Mouse (Mus musculus): ENCODE measurements around the gene Lst1. TPM values are rescaled to one million over a fixed set of nuclear protein-coding genes. Genes with fewer than 3 reads are reported as not detected.

Gene Lst1
- total and polyA plus RNA-seq, 3 experiments, result 2.9 to 8.5 (median 8.4) TPM

GRCm38 (mm10) chr17:35220156-35220952 is 32.1 kb upstream of the Lst1 start, which contains the start of gene Gm16181:
Gene Gm16181, plus strand, starts transcription at chr17:35220834.
- no peak for TF ChIP-seq RAD21 (IDR thresholded peaks at IDR 0.05; ENCODE audit: low read depth, low read length)
- TF ChIP-seq EP300 (IDR thresholded peaks at IDR 0.05; ENCODE audit: low read length), result peak; percentile 42; the same call in 1 of the 2 replicates
- no peak for TF ChIP-seq ELF1 (IDR thresholded peaks at IDR 0.05; ENCODE audit: low read depth, low read length)
- TF ChIP-seq UBTF (IDR thresholded peaks at IDR 0.05; ENCODE audit: low read depth, low read length), result no peak
- TF ChIP-seq MAFK (IDR thresholded peaks at IDR 0.05; ENCODE audit: insufficient replicate concordance, low read length), result no peak
- no peak for TF ChIP-seq ETS1 (conservative IDR thresholded peaks at IDR 0.05; ENCODE audit: low read depth, low read length)
- no peak for TF ChIP-seq SIN3A (IDR thresholded peaks at IDR 0.05; ENCODE audit: low read length)
- peak; percentile 25; the same call in 1 of the 2 replicates for TF ChIP-seq CHD2 (IDR thresholded peaks at IDR 0.05; ENCODE audit: low read length)
- TF ChIP-seq NELFE (IDR thresholded peaks at IDR 0.05; ENCODE audit: low read depth, low read length), result no peak
- no peak for TF ChIP-seq E2F4 (IDR thresholded peaks at IDR 0.05; ENCODE audit: insufficient replicate concordance, low read depth, low read length)
- TF ChIP-seq KAT2A (IDR thresholded peaks at IDR 0.05; ENCODE audit: insufficient replicate concordance, low read length), result no peak
- peak within 1 kb of the TSS; percentile 43 for H3K4me2 ChIP-seq (ENCODE audit: insufficient read depth, low read depth, poor library complexity, severe bottlenecking)
- H3K36me3 ChIP-seq (replicated peaks in 1 of 2; ENCODE audit: control insufficient read depth in 1 of 2, insufficient read depth in 1 of 2, low read length in 1 of 2), result peaks cover 29 to 42% of the 10 kb centered on the region in 2 experiments
- DNase-seq (ENCODE audit: extremely low read depth), result no peak
- peak within 1 kb of the TSS; percentile 92 for H3K27ac ChIP-seq (ENCODE audit: insufficient read depth, low read depth)
- H3K27me3 ChIP-seq (replicated peaks), result no peaks in the 10 kb centered on the region
- dilution Hi-C loops (cut with MboI; ENCODE audit: extremely low pct_ligation_motif_present, extremely low pct_unique_long_range_greater_than_20kb, low sequenced_read_pairs) (no loop called here), in situ Hi-C loops (cut with MboI; ENCODE audit: low pct_ligation_motif_present, low pct_unique_long_range_greater_than_20kb, low sequenced_read_pairs) (no loop called here)
- H3K4me3 ChIP-seq (replicated peaks in 1 of 3; ENCODE audit: low read depth in 2 of 3, low read length in 2 of 3, poor library complexity in 1 of 3), result no peak within 1 kb of the TSS
- no peak within 1 kb of the TSS for H3K9ac ChIP-seq (ENCODE audit: insufficient read depth, low read depth)
- H3K79me2 ChIP-seq (replicated peaks; ENCODE audit: control insufficient read depth, extremely low read depth, insufficient read depth, poor library complexity, severe bottlenecking), result no peaks in the 10 kb centered on the region; the same call in none of the 2 replicates
- H3K4me1 ChIP-seq (ENCODE audit: control insufficient read depth in 1 of 2, insufficient read depth in 2 of 2), result peaks cover 27 to 74% of the 10 kb centered on the region in 2 experiments
- H3K9me3 ChIP-seq (replicated peaks; ENCODE audit: low read length), result no peaks in the 10 kb centered on the region

DNA sequence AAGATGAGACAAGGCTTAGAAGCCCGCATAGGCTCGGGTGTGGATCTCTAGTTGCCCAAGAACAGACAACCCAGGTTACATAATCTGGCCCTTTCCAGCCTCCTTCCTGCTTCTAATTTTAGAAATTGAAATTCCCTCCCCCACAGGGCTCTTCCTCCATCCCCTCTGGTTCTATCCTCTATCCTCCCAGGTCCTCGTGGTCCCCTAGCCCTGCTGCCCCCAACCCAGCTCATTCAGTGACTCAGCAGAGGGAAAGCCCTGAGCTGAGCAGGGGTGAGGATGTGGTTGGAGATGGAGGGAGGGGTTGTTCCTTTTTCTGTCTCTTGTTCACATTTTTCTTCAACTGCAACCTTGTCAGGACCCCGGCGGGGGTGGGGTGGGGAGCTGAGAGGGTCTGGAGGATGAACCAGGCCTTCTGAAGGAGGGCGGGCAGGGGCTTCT is 31.4 kb upstream of the Lst1 start:
- Histone ChIP-seq H3K36me3 (replicated peaks in 1 of 2; ENCODE audit: control insufficient read depth in 1 of 2, insufficient read depth in 1 of 2, low read length in 1 of 2) (peaks cover 25 to 36% of the 10 kb centered on the region in 2 experiments), H3K9me3 (replicated peaks; ENCODE audit: low read length) (no peaks in the 10 kb centered on the region), H3K79me2 (replicated peaks; ENCODE audit: control insufficient read depth, extremely low read depth, insufficient read depth, poor library complexity, severe bottlenecking) (no peaks in the 10 kb centered on the region), H3K4me2 (ENCODE audit: insufficient read depth, low read depth, poor library complexity, severe bottlenecking) (peak overlapping the region; percentile 87), H3K9ac (ENCODE audit: insufficient read depth, low read depth) (peak overlapping the region; percentile 41; the same call in 1 of the 2 replicates), H3K27me3 (replicated peaks) (no peaks in the 10 kb centered on the region), H3K4me3 (replicated peaks in 1 of 3; ENCODE audit: low read depth in 2 of 3, low read length in 2 of 3, poor library complexity in 1 of 3) (no peak overlapping the region), H3K4me1 (ENCODE audit: control insufficient read depth in 1 of 2, insufficient read depth in 2 of 2) (peaks cover 30 to 75% of the 10 kb centered on the region in 2 experiments), H3K27ac (ENCODE audit: insufficient read depth, low read depth) (peak overlapping the region; percentile 92)
- peak; percentile 76 for DNase-seq (ENCODE audit: extremely low read depth)
- dilution Hi-C loops (cut with MboI; ENCODE audit: extremely low pct_ligation_motif_present, extremely low pct_unique_long_range_greater_than_20kb, low sequenced_read_pairs) (no loop called here), in situ Hi-C loops (cut with MboI; ENCODE audit: low pct_ligation_motif_present, low pct_unique_long_range_greater_than_20kb, low sequenced_read_pairs) (no loop called here)
- no peak for TF ChIP-seq NRF1 (IDR thresholded peaks at IDR 0.05; ENCODE audit: low read depth, low read length)
- no peak for TF ChIP-seq ZKSCAN1 (IDR thresholded peaks at IDR 0.05; ENCODE audit: borderline replicate concordance, low read depth, low read length)
- TF ChIP-seq ELF1 (IDR thresholded peaks at IDR 0.05; ENCODE audit: low read depth, low read length), result no peak
- TF ChIP-seq E2F4 (IDR thresholded peaks at IDR 0.05; ENCODE audit: insufficient replicate concordance, low read depth, low read length), result no peak
- no peak for TF ChIP-seq RCOR1 (conservative IDR thresholded peaks at IDR 0.05; ENCODE audit: low read depth, low read length)
- no peak for TF ChIP-seq MYC (IDR thresholded peaks at IDR 0.05; ENCODE audit: low read depth, low read length)
- TF ChIP-seq ZMIZ1 (IDR thresholded peaks at IDR 0.05; ENCODE audit: low read depth, low read length), result no peak
- no peak for TF ChIP-seq RAD21 (IDR thresholded peaks at IDR 0.05; ENCODE audit: low read depth, low read length)
- TF ChIP-seq USF1 (IDR thresholded peaks at IDR 0.05; ENCODE audit: low read depth, low read length), result no peak
- TF ChIP-seq CTCF (conservative IDR thresholded peaks at IDR 0.05 in 1 of 2, IDR thresholded peaks at IDR 0.05 in 1 of 2; ENCODE audit: low read depth in 2 of 2, low read length in 2 of 2), result no peak
- no peak for TF ChIP-seq POLR2AphosphoS2 (IDR thresholded peaks at IDR 0.05; ENCODE audit: low read depth, low read length)
- TF ChIP-seq MAFK (IDR thresholded peaks at IDR 0.05; ENCODE audit: insufficient replicate concordance, low read length), result peak; percentile 46; the same call in 1 of the 2 replicates
- TF ChIP-seq MXI1 (IDR thresholded peaks at IDR 0.05; ENCODE audit: low read depth, low read length), result no peak
- peak; percentile 44; the same call in 1 of the 2 replicates for TF ChIP-seq TCF12 (IDR thresholded peaks at IDR 0.05; ENCODE audit: low read depth, low read length)
- peak; percentile 62 for TF ChIP-seq ETS1 (conservative IDR thresholded peaks at IDR 0.05; ENCODE audit: low read depth, low read length)
- TF ChIP-seq SMC3 (IDR thresholded peaks at IDR 0.05; ENCODE audit: low read depth, low read length), result no peak
- TF ChIP-seq MAZ (IDR thresholded peaks at IDR 0.05; ENCODE audit: low read depth, low read length), result peak; percentile 73; the same call in 1 of the 2 replicates
- no peak for TF ChIP-seq ZNF384 (IDR thresholded peaks at IDR 0.05; ENCODE audit: low read depth, low read length)
- TF ChIP-seq CHD2 (IDR thresholded peaks at IDR 0.05; ENCODE audit: low read length), result no peak; the same call in 1 of the 2 replicates
- TF ChIP-seq USF2 (conservative IDR thresholded peaks at IDR 0.05; ENCODE audit: low read depth, low read length), result no peak
- no peak for TF ChIP-seq PAX5 (IDR thresholded peaks at IDR 0.05; ENCODE audit: low read length)
- TF ChIP-seq NELFE (IDR thresholded peaks at IDR 0.05; ENCODE audit: low read depth, low read length), result no peak
- no peak for TF ChIP-seq TBP (conservative IDR thresholded peaks at IDR 0.05; ENCODE audit: low read depth, low read length)
- TF ChIP-seq SIN3A (IDR thresholded peaks at IDR 0.05; ENCODE audit: low read length), result no peak
- TF ChIP-seq BHLHE40 (IDR thresholded peaks at IDR 0.05; ENCODE audit: low read depth, low read length), result peak; percentile 26; the same call in 1 of the 2 replicates
- no peak for TF ChIP-seq ZC3H11A (IDR thresholded peaks at IDR 0.05; ENCODE audit: low read depth, low read length)

All from CH12.LX (cell line).